Mouse (Mus musculus) heart, embryonic 13.5 days (tissue): ENCODE results near the gene Rev3l. TPM values are rescaled to one million over a fixed set of nuclear protein-coding genes. Genes with fewer than 3 reads are reported as not detected.
A peak's percentile ranks its signal among the peaks of the same experiment; 100 is the strongest.

Experiments
- ATAC-seq: fragments of 200-750 bp; cut with Nextera tagmentation; 2 replicates; pipeline ENCODE4 v1.8.0; 2017; ENCODE audit warnings: moderate TSS enrichment; ENCODE audit not compliant: insufficient number of reproducible peaks, low FRiP score, low TSS enrichment; ENCODE audit errors: extremely low read depth
- H3K27ac ChIP-seq: fragments of 300-500 bp; sonication (generic); replicated peaks from 2 replicates; pipeline ENCODE4 v1.5.1; 2015; ENCODE audit warnings: moderate library complexity, mild to moderate bottlenecking, inconsistent platforms
- H3K27me3 ChIP-seq: fragments of 300-500 bp; sonication (generic); replicated peaks from 2 replicates; pipeline ENCODE4 v1.6.1; 2015; ENCODE audit warnings: mild to moderate bottlenecking, inconsistent platforms
- H3K36me3 ChIP-seq: fragments of 300-500 bp; sonication (generic); 2 replicates; pipeline ENCODE4 v1.6.1; 2015; ENCODE audit warnings: mild to moderate bottlenecking, inconsistent platforms
- H3K4me1 ChIP-seq: fragments of 300-500 bp; sonication (generic); 2 replicates; pipeline ENCODE4 v1.6.1; 2015; ENCODE audit warnings: inconsistent platforms
- H3K4me2 ChIP-seq: fragments of 300-500 bp; sonication (generic); 2 replicates; pipeline ENCODE4 v1.6.1; 2015; ENCODE audit warnings: inconsistent platforms, mild to moderate bottlenecking, moderate library complexity
- H3K4me3 ChIP-seq: fragments of 300-500 bp; sonication (generic); 2 replicates; pipeline ENCODE4 v1.5.1; 2015; ENCODE audit warnings: moderate library complexity, mild to moderate bottlenecking, inconsistent platforms
- H3K9ac ChIP-seq: fragments of 300-500 bp; sonication (generic); 2 replicates; pipeline ENCODE4 v1.6.1; 2015; ENCODE audit warnings: inconsistent platforms, mild to moderate bottlenecking, moderate library complexity
- H3K9me3 ChIP-seq: fragments of 300-500 bp; sonication (generic); 2 replicates; pipeline ENCODE4 v1.6.1; 2016; ENCODE audit warnings: inconsistent platforms
- WGBS: fragments of 180-500 bp; shearing (Covaris S2); methylation state at CpG from one replicate; pipeline ENCODE4 v1.1.7; 2015; ENCODE audit warnings: mixed read lengths; 5-methylcytosine and 5-hydroxymethylcytosine counted together
- polyA plus RNA-seq: library from polyadenylated mRNA; unstranded; fragments of >200 nt; fragmentation: Nextera tagmentation; extraction: Ambion mirVana; gene quantifications from 2 replicates; pipeline ENCODE4 v1.2.1, GENCODE M21; 2015

Rev3l gene
- polyA plus RNA-seq, 1 experiment from 2014 or later = 8.1 TPM

- H3K27me3 ChIP-seq = no peaks in the 10 kb centered on the region
- no peak overlapping the region for H3K27ac ChIP-seq
- peaks cover 25% of the 10 kb centered on the region for H3K36me3 ChIP-seq
- 76% methylated on average over 3 of the region's 3 CpGs for WGBS
- H3K4me1 ChIP-seq = no peaks in the 10 kb centered on the region
- ATAC-seq = no peak
- H3K9me3 ChIP-seq = no peaks in the 10 kb centered on the region
- no peak overlapping the region for H3K4me3 ChIP-seq
- H3K4me2 ChIP-seq = no peak overlapping the region
- H3K9ac ChIP-seq = no peak overlapping the region
Measured at GRCm38 (mm10) chr10:39785241-39785640, 53.3 kb downstream of the Rev3l start.

GRCm38 (mm10) chr10:39793295-39793694 is 61.4 kb downstream of the Rev3l start:
- Histone ChIP-seq H3K27me3 (no peaks in the 10 kb centered on the region), H3K9me3 (no peaks in the 10 kb centered on the region), H3K9ac (no peak overlapping the region), H3K27ac (no peak overlapping the region), H3K4me1 (no peaks in the 10 kb centered on the region), H3K36me3 (peaks cover 38% of the 10 kb centered on the region), H3K4me2 (no peak overlapping the region), H3K4me3 (no peak overlapping the region)
- no peak for ATAC-seq
- WGBS = 94% methylated on average over 1 of the region's 1 CpGs

GRCm38 (mm10) chr10:39811507-39811906 is 79.6 kb downstream of the Rev3l start:
- Histone ChIP-seq H3K4me1 (no peaks in the 10 kb centered on the region), H3K4me2 (no peak overlapping the region), H3K4me3 (no peak overlapping the region), H3K27ac (no peak overlapping the region), H3K27me3 (no peaks in the 10 kb centered on the region), H3K9me3 (no peaks in the 10 kb centered on the region), H3K36me3 (peaks cover 65% of the 10 kb centered on the region), H3K9ac (no peak overlapping the region)
- 78% methylated on average over 3 of the region's 3 CpGs for WGBS
- ATAC-seq = no peak

- H3K9ac ChIP-seq = no peak overlapping the region
- 90% methylated on average over 1 of the region's 1 CpGs for WGBS
- H3K27me3 ChIP-seq = no peaks in the 10 kb centered on the region
- H3K4me3 ChIP-seq = no peak overlapping the region
- ATAC-seq = no peak
- no peaks in the 10 kb centered on the region for H3K9me3 ChIP-seq
- H3K36me3 ChIP-seq = peaks cover 64% of the 10 kb centered on the region
- H3K4me2 ChIP-seq = no peak overlapping the region
- no peak overlapping the region for H3K27ac ChIP-seq
- no peaks in the 10 kb centered on the region for H3K4me1 ChIP-seq
Measured at GRCm38 (mm10) chr10:39842621-39843020, 110.7 kb downstream of the Rev3l start.

- no peak for ATAC-seq
- 37% methylated on average over 2 of the region's 2 CpGs for WGBS
Measured at GRCm38 (mm10) chr10:39865509-39865908, 133.6 kb downstream of the Rev3l start.

GRCm38 (mm10) chr10:39888621-39889020 is 156.7 kb downstream of the Rev3l start:
- ATAC-seq = no peak
- Histone ChIP-seq H3K4me2 (no peak overlapping the region), H3K4me1 (no peaks in the 10 kb centered on the region), H3K4me3 (no peak overlapping the region), H3K9ac (no peak overlapping the region), H3K27ac (no peak overlapping the region), H3K27me3 (no peaks in the 10 kb centered on the region), H3K9me3 (no peaks in the 10 kb centered on the region), H3K36me3 (peaks cover 26% of the 10 kb centered on the region)
- 47% methylated on average over 3 of the region's 3 CpGs for WGBS

More at GRCm38 (mm10) chr10:39865509-39865908, 133.6 kb downstream of the Rev3l start:
- no peaks in the 10 kb centered on the region for H3K27me3 ChIP-seq
- no peaks in the 10 kb centered on the region for H3K9me3 ChIP-seq
- no peak overlapping the region for H3K4me3 ChIP-seq
- H3K4me1 ChIP-seq = peaks cover 7% of the 10 kb centered on the region
- H3K9ac ChIP-seq = no peak overlapping the region
- peaks cover 73% of the 10 kb centered on the region for H3K36me3 ChIP-seq
- H3K27ac ChIP-seq = no peak overlapping the region
- H3K4me2 ChIP-seq = no peak overlapping the region

- Histone ChIP-seq H3K9ac (no peak overlapping the region), H3K4me3 (no peak overlapping the region), H3K4me1 (peaks cover 14% of the 10 kb centered on the region), H3K27ac (no peak overlapping the region), H3K9me3 (no peaks in the 10 kb centered on the region), H3K4me2 (no peak overlapping the region), H3K27me3 (no peaks in the 10 kb centered on the region), H3K36me3 (peaks cover 26% of the 10 kb centered on the region)
- 0 out of 2 replicates have a peak, but pooled peaks have one; percentile 19 for ATAC-seq
- WGBS = 56% methylated on average over 11 of the region's 11 CpGs
Measured at GRCm38 (mm10) chr10:39893702-39894697, 162.1 kb downstream of the Rev3l start.

GRCm38 (mm10) chr10:39896503-39896902 is 164.6 kb downstream of the Rev3l start:
- Histone ChIP-seq H3K36me3 (peaks cover 8% of the 10 kb centered on the region; the same call in 1 of the 2 replicates), H3K4me2 (no peak overlapping the region), H3K4me3 (no peak overlapping the region), H3K9me3 (no peaks in the 10 kb centered on the region), H3K27ac (no peak overlapping the region), H3K4me1 (peaks cover 17% of the 10 kb centered on the region), H3K9ac (no peak overlapping the region), H3K27me3 (no peaks in the 10 kb centered on the region)
- ATAC-seq = no peak
- 79% methylated on average over 5 of the region's 5 CpGs for WGBS

GRCm38 (mm10) chr10:39898874-39899371 is 167.0 kb downstream of the Rev3l start, which contains the start of gene Mfsd4b4:
Mfsd4b4 (minus strand) TSS chr10:39899238.
- H3K4me3 ChIP-seq = peak within 1 kb of the TSS; percentile 67
- H3K9me3 ChIP-seq = no peaks in the 10 kb centered on the region
- no peaks in the 10 kb centered on the region for H3K27me3 ChIP-seq
- H3K4me2 ChIP-seq = peak within 1 kb of the TSS; percentile 73
- WGBS = under 1% methylated on average over 41 of the region's 41 CpGs
- peak; percentile 86 for ATAC-seq
- H3K36me3 ChIP-seq = no peaks in the 10 kb centered on the region
- peaks cover 17% of the 10 kb centered on the region for H3K4me1 ChIP-seq
- H3K27ac ChIP-seq = peak within 1 kb of the TSS; percentile 77
- peak within 1 kb of the TSS; percentile 89 for H3K9ac ChIP-seq

GRCm38 (mm10) chr10:39904191-39904590 is 172.3 kb downstream of the Rev3l start:
- Histone ChIP-seq H3K9ac (no peak overlapping the region), H3K4me2 (no peak overlapping the region), H3K4me1 (peaks cover 3% of the 10 kb centered on the region; the same call in 1 of the 2 replicates), H3K4me3 (no peak overlapping the region), H3K27me3 (no peaks in the 10 kb centered on the region), H3K27ac (no peak overlapping the region), H3K36me3 (no peaks in the 10 kb centered on the region), H3K9me3 (no peaks in the 10 kb centered on the region)
- 76% methylated on average over 3 of the region's 3 CpGs for WGBS
- ATAC-seq = no peak

GRCm38 (mm10) chr10:39906799-39907658 is 175.1 kb downstream of the Rev3l start:
- Histone ChIP-seq H3K9me3 (no peaks in the 10 kb centered on the region), H3K36me3 (no peaks in the 10 kb centered on the region), H3K4me1 (no peaks in the 10 kb centered on the region), H3K4me2 (no peak overlapping the region), H3K4me3 (no peak overlapping the region), H3K27ac (no peak overlapping the region), H3K9ac (no peak overlapping the region), H3K27me3 (no peaks in the 10 kb centered on the region)
- no peak for ATAC-seq
- 68% methylated on average over 10 of the region's 10 CpGs for WGBS
